Mouse (Mus musculus): Measurements from ENCODE around the gene Npff. TPM values are rescaled to one million over a fixed set of nuclear protein-coding genes. Genes with fewer than 3 reads are reported as not detected.

The Npff gene
- total and polyA plus RNA-seq, 3 experiments: 0.76 to 2.7 (median 1.1) TPM

DNA sequence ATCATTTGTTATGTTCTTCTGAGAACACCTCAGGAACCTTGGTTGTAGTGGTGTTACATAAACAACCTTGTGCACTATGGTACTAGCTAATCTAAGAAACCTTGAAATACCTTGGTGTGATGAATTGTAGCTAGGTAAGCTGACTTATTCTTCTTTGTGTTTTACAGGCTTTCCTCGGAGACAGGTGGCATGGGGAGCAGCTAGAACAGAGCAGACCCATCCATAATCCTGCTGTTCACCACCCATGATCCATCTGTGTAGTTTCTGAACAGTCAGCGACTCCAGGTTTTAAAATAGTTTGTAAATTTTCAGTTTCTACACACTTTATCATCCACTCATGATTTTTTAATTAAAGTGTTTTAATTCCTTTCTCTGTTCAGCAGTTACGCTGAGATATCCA lies 26.4 kb downstream of the Npff start:
- peaks cover 24% of the 10 kb centered on the region for H3K79me2 ChIP-seq (replicated peaks; ENCODE audit: control insufficient read depth, extremely low read depth, insufficient read depth, poor library complexity, severe bottlenecking)
- DNase-seq (ENCODE audit: extremely low read depth): no peak
- in situ Hi-C loops (cut with MboI; ENCODE audit: low pct_ligation_motif_present, low pct_unique_long_range_greater_than_20kb, low sequenced_read_pairs) (no loop called here), dilution Hi-C loops (cut with MboI; ENCODE audit: extremely low pct_ligation_motif_present, extremely low pct_unique_long_range_greater_than_20kb, low sequenced_read_pairs) (no loop called here)
- no peak overlapping the region for H3K27ac ChIP-seq (ENCODE audit: insufficient read depth, low read depth)
- H3K27me3 ChIP-seq (replicated peaks): no peaks in the 10 kb centered on the region
- H3K4me3 ChIP-seq (replicated peaks in 1 of 3; ENCODE audit: low read depth in 2 of 3, low read length in 2 of 3, poor library complexity in 1 of 3): no peak overlapping the region
- H3K4me1 ChIP-seq (ENCODE audit: control insufficient read depth in 1 of 2, insufficient read depth in 2 of 2): peaks cover 0 to 2% of the 10 kb centered on the region in 2 experiments; a peak in 1 of 4 replicates
- no peak overlapping the region for H3K9ac ChIP-seq (ENCODE audit: insufficient read depth, low read depth)
- H3K36me3 ChIP-seq (replicated peaks in 1 of 2; ENCODE audit: control insufficient read depth in 1 of 2, insufficient read depth in 1 of 2, low read length in 1 of 2): peaks cover 75 to 97% of the 10 kb centered on the region in 2 experiments
- no peak for TF ChIP-seq MAFK (IDR thresholded peaks at IDR 0.05; ENCODE audit: insufficient replicate concordance, low read length)
- no peak overlapping the region for H3K4me2 ChIP-seq (ENCODE audit: insufficient read depth, low read depth, poor library complexity, severe bottlenecking)
- no peaks in the 10 kb centered on the region for H3K9me3 ChIP-seq (replicated peaks; ENCODE audit: low read length)

- Histone ChIP-seq H3K27ac (ENCODE audit: insufficient read depth, low read depth) (no peak overlapping the region), H3K36me3 (replicated peaks in 1 of 2; ENCODE audit: control insufficient read depth in 1 of 2, insufficient read depth in 1 of 2, low read length in 1 of 2) (peaks cover 66 to 99% of the 10 kb centered on the region in 2 experiments), H3K27me3 (replicated peaks) (no peaks in the 10 kb centered on the region), H3K4me1 (ENCODE audit: control insufficient read depth in 1 of 2, insufficient read depth in 2 of 2) (no peaks in the 10 kb centered on the region), H3K4me3 (replicated peaks in 1 of 3; ENCODE audit: low read depth in 2 of 3, low read length in 2 of 3, poor library complexity in 1 of 3) (no peak overlapping the region), H3K9me3 (replicated peaks; ENCODE audit: low read length) (no peaks in the 10 kb centered on the region), H3K9ac (ENCODE audit: insufficient read depth, low read depth) (no peak overlapping the region), H3K79me2 (replicated peaks; ENCODE audit: control insufficient read depth, extremely low read depth, insufficient read depth, poor library complexity, severe bottlenecking) (peaks cover 36% of the 10 kb centered on the region), H3K4me2 (ENCODE audit: insufficient read depth, low read depth, poor library complexity, severe bottlenecking) (no peak overlapping the region)
- in situ Hi-C loops (cut with MboI; ENCODE audit: low pct_ligation_motif_present, low pct_unique_long_range_greater_than_20kb, low sequenced_read_pairs): no loop called here
- TF ChIP-seq TCF12 (IDR thresholded peaks at IDR 0.05; ENCODE audit: low read depth, low read length): no peak
- TF ChIP-seq ZMIZ1 (IDR thresholded peaks at IDR 0.05; ENCODE audit: low read depth, low read length): no peak
- no peak for TF ChIP-seq POLR2AphosphoS2 (IDR thresholded peaks at IDR 0.05; ENCODE audit: low read depth, low read length)
- no peak for TF ChIP-seq UBTF (IDR thresholded peaks at IDR 0.05; ENCODE audit: low read depth, low read length)
- TF ChIP-seq MEF2A (IDR thresholded peaks at IDR 0.05; ENCODE audit: borderline replicate concordance, low read depth, low read length): no peak
- TF ChIP-seq ZNF384 (IDR thresholded peaks at IDR 0.05; ENCODE audit: low read depth, low read length): no peak
- no peak for TF ChIP-seq KAT2A (IDR thresholded peaks at IDR 0.05; ENCODE audit: insufficient replicate concordance, low read length)
- TF ChIP-seq NRF1 (IDR thresholded peaks at IDR 0.05; ENCODE audit: low read depth, low read length): no peak
- TF ChIP-seq GABPA (IDR thresholded peaks at IDR 0.05; ENCODE audit: insufficient replicate concordance, low read depth, low read length): no peak
- TF ChIP-seq POLR2A (IDR thresholded peaks at IDR 0.05; ENCODE audit: low read depth, low read length): no peak
- no peak for TF ChIP-seq EP300 (IDR thresholded peaks at IDR 0.05; ENCODE audit: low read length)
- no peak for TF ChIP-seq MAFK (IDR thresholded peaks at IDR 0.05; ENCODE audit: insufficient replicate concordance, low read length)
- dilution Hi-C loops (cut with MboI; ENCODE audit: extremely low pct_ligation_motif_present, extremely low pct_unique_long_range_greater_than_20kb, low sequenced_read_pairs): no loop called here
- no peak for DNase-seq (ENCODE audit: extremely low read depth)
Observed at GRCm38 (mm10) chr15:102487664-102488063, 37.1 kb downstream of the Npff start.

DNA sequence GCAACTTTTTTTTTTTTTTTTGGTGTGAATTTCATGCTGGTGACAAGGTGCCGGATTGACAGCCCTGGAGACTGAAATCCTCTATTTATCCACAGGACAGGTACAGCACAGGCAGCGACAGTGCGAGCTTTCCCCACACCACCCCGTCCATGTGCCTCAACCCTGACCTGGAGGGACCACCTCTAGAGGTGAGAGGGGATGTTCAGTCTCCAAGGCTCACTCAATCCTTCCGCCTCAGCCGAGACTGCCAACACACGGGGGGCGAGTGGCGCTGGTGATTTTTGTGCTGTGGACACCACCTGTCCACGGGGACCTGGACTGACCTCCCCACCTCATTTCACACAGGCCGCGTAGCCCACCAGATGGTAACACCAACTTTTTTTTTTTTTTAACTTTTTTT lies 38.9 kb downstream of the Npff start:
- in situ Hi-C loops (cut with MboI; ENCODE audit: low pct_ligation_motif_present, low pct_unique_long_range_greater_than_20kb, low sequenced_read_pairs): no loop called here
- TF ChIP-seq RAD21 (IDR thresholded peaks at IDR 0.05; ENCODE audit: low read depth, low read length) (no peak), IRF4 (IDR thresholded peaks at IDR 0.05; ENCODE audit: low read depth, low read length) (no peak), USF2 (conservative IDR thresholded peaks at IDR 0.05; ENCODE audit: low read depth, low read length) (no peak), TCF12 (IDR thresholded peaks at IDR 0.05; ENCODE audit: low read depth, low read length) (no peak), E2F4 (IDR thresholded peaks at IDR 0.05; ENCODE audit: insufficient replicate concordance, low read depth, low read length) (no peak), ETS1 (conservative IDR thresholded peaks at IDR 0.05; ENCODE audit: low read depth, low read length) (no peak), ZC3H11A (IDR thresholded peaks at IDR 0.05; ENCODE audit: low read depth, low read length) (no peak), MXI1 (IDR thresholded peaks at IDR 0.05; ENCODE audit: low read depth, low read length) (no peak), CTCF (conservative IDR thresholded peaks at IDR 0.05 in 1 of 2, IDR thresholded peaks at IDR 0.05 in 1 of 2; ENCODE audit: low read depth in 2 of 2, low read length in 2 of 2) (no peak), MAX (IDR thresholded peaks at IDR 0.05; ENCODE audit: low read length) (no peak), SIN3A (IDR thresholded peaks at IDR 0.05; ENCODE audit: low read length) (no peak), RCOR1 (conservative IDR thresholded peaks at IDR 0.05; ENCODE audit: low read depth, low read length) (no peak), KAT2A (IDR thresholded peaks at IDR 0.05; ENCODE audit: insufficient replicate concordance, low read length) (no peak), MEF2A (IDR thresholded peaks at IDR 0.05; ENCODE audit: borderline replicate concordance, low read depth, low read length) (no peak), PAX5 (IDR thresholded peaks at IDR 0.05; ENCODE audit: low read length) (no peak)
- dilution Hi-C loops (cut with MboI; ENCODE audit: extremely low pct_ligation_motif_present, extremely low pct_unique_long_range_greater_than_20kb, low sequenced_read_pairs): no loop called here
- Histone ChIP-seq H3K4me2 (ENCODE audit: insufficient read depth, low read depth, poor library complexity, severe bottlenecking) (no peak overlapping the region), H3K9ac (ENCODE audit: insufficient read depth, low read depth) (no peak overlapping the region), H3K27ac (ENCODE audit: insufficient read depth, low read depth) (no peak overlapping the region), H3K4me3 (replicated peaks in 1 of 3; ENCODE audit: low read depth in 2 of 3, low read length in 2 of 3, poor library complexity in 1 of 3) (no peak overlapping the region), H3K27me3 (replicated peaks) (no peaks in the 10 kb centered on the region), H3K79me2 (replicated peaks; ENCODE audit: control insufficient read depth, extremely low read depth, insufficient read depth, poor library complexity, severe bottlenecking) (peaks cover 46% of the 10 kb centered on the region), H3K4me1 (ENCODE audit: control insufficient read depth in 1 of 2, insufficient read depth in 2 of 2) (peaks cover 0 to 9% of the 10 kb centered on the region in 2 experiments; a peak in 2 of 4 replicates), H3K36me3 (replicated peaks in 1 of 2; ENCODE audit: control insufficient read depth in 1 of 2, insufficient read depth in 1 of 2, low read length in 1 of 2) (peaks cover 65 to 99% of the 10 kb centered on the region in 2 experiments), H3K9me3 (replicated peaks; ENCODE audit: low read length) (no peaks in the 10 kb centered on the region)
- DNase-seq (ENCODE audit: extremely low read depth): no peak
